ENCODE assay signal across 10 mouse cellular contexts in the genomic region with DNA sequence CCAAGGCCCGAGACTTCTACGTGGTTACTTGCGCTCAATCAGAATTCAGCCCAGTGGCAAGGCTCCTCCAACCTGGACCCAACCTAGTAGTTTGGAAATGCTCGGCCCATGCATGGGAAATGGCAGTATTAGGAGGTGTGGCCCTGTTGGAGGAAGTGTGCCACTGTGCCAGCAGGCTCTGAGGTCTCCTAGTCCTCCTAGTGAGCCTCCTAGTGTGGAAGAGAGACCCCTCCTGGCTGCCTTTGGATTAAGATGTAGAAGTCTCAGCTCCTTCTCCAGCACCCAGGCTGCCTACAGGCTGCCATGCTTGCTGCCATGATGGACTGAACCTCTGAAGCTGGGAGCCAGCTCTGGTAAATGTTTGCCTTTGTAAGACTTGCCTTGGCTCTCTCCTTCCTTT. TPM values are rescaled to one million over a fixed set of nuclear protein-coding genes. Genes with fewer than 3 reads are reported as not detected.
DNase-seq lines count a peak whose midpoint lies in the region; ATAC-seq and TF ChIP-seq lines count a peak whose summit lies in the region.
"Had no signal": no experiment of that assay in that cellular context is flagged by ENCODE, and none has a peak within 500 bp of the region (broad histone marks: within the 10 kb centered on the region; RNA-seq: fewer than 3 reads in every experiment).

No protein-coding gene starts in this region.

- H3K4me2 ChIP-seq in embryonic facial prominence, embryonic 13.5 days = no peak overlapping the region
- no peak overlapping the region for H3K4me2 ChIP-seq in lung, embryonic 14.5 days
- peak overlapping the region; percentile 15; the same call in 1 of the 2 replicates for H3K4me2 ChIP-seq in hindbrain, embryonic 12.5 days (replicated peaks)
- peak overlapping the region; percentile 5; the same call in 1 of the 2 replicates for H3K4me2 ChIP-seq in midbrain, postnatal 0 days (ENCODE audit: low read depth, low read length, poor library complexity, severe bottlenecking)
- H3K4me2 ChIP-seq: heart, embryonic 15.5 days had no signal

- peaks cover 9% of the 10 kb centered on the region for H3K36me3 ChIP-seq in embryonic facial prominence, embryonic 13.5 days
- H3K36me3 ChIP-seq in embryonic facial prominence, embryonic 10.5 days (replicated peaks) = peaks cover 13% of the 10 kb centered on the region
- peaks cover 1% of the 10 kb centered on the region; the same call in 1 of the 2 replicates for H3K36me3 ChIP-seq in lung, embryonic 14.5 days (ENCODE audit: insufficient read depth)
- 0 out of 2 replicates have a peak, but pooled peaks cover 4% of the 10 kb centered on the region for H3K36me3 ChIP-seq in hindbrain, embryonic 12.5 days
- H3K36me3 ChIP-seq in midbrain, postnatal 0 days (ENCODE audit: insufficient read depth, low read length) = no peaks in the 10 kb centered on the region
- H3K36me3 ChIP-seq: heart, embryonic 15.5 days had no signal

- TF ChIP-seq CTCF in lung, embryonic 14.5 days (IDR thresholded peaks at IDR 0.05; ENCODE audit: low read depth) = peak; percentile 21
- peak; percentile 56 for TF ChIP-seq CTCF in midbrain, postnatal 0 days (IDR thresholded peaks at IDR 0.05)

- H3K4me3 ChIP-seq in embryonic facial prominence, embryonic 13.5 days = no peak overlapping the region
- no peak overlapping the region for H3K4me3 ChIP-seq in embryonic facial prominence, embryonic 10.5 days
- no peak overlapping the region for H3K4me3 ChIP-seq in lung, embryonic 14.5 days (ENCODE audit: low read depth, low read length)
- no peak overlapping the region for H3K4me3 ChIP-seq in hindbrain, embryonic 12.5 days
- no peak overlapping the region for H3K4me3 ChIP-seq in midbrain, postnatal 0 days (ENCODE audit: low read depth, low read length)
- H3K4me3 ChIP-seq: heart, embryonic 15.5 days had no signal

- H3K9me3 ChIP-seq in embryonic facial prominence, embryonic 13.5 days = no peaks in the 10 kb centered on the region
- H3K9me3 ChIP-seq in embryonic facial prominence, embryonic 10.5 days = no peaks in the 10 kb centered on the region
- H3K9me3 ChIP-seq in lung, embryonic 14.5 days (ENCODE audit: low read depth, low read length) = no peaks in the 10 kb centered on the region
- no peaks in the 10 kb centered on the region for H3K9me3 ChIP-seq in hindbrain, embryonic 12.5 days (replicated peaks)
- no peaks in the 10 kb centered on the region for H3K9me3 ChIP-seq in midbrain, postnatal 0 days (ENCODE audit: low read length)
- H3K9me3 ChIP-seq: heart, embryonic 15.5 days had no signal

- peak overlapping the region; percentile 24; the same call in 1 of the 2 replicates for H3K27ac ChIP-seq in embryonic facial prominence, embryonic 13.5 days
- no peak overlapping the region for H3K27ac ChIP-seq in embryonic facial prominence, embryonic 10.5 days (replicated peaks)
- H3K27ac ChIP-seq in lung, embryonic 14.5 days (ENCODE audit: low read depth) = no peak overlapping the region
- H3K27ac ChIP-seq in hindbrain, embryonic 12.5 days = no peak overlapping the region
- no peak overlapping the region for H3K27ac ChIP-seq in midbrain, postnatal 0 days (ENCODE audit: low read depth, low read length)
- H3K27ac ChIP-seq: heart, embryonic 15.5 days had no signal

- H3K9ac ChIP-seq in embryonic facial prominence, embryonic 13.5 days = peak overlapping the region; percentile 16; the same call in 1 of the 2 replicates
- no peak overlapping the region for H3K9ac ChIP-seq in lung, embryonic 14.5 days
- H3K9ac ChIP-seq in hindbrain, embryonic 12.5 days = no peak overlapping the region
- no peak overlapping the region for H3K9ac ChIP-seq in midbrain, postnatal 0 days (replicated peaks; ENCODE audit: low read length, poor library complexity, severe bottlenecking)
- H3K9ac ChIP-seq: heart, embryonic 15.5 days had no signal

- 55% methylated on average over 4 of the region's 4 CpGs for WGBS in embryonic facial prominence, embryonic 13.5 days
- WGBS in embryonic facial prominence, embryonic 10.5 days = 75% methylated on average over 4 of the region's 4 CpGs
- WGBS in lung, embryonic 14.5 days = 81% methylated on average over 4 of the region's 4 CpGs
- WGBS in hindbrain, embryonic 12.5 days = 70% methylated on average over 4 of the region's 4 CpGs
- WGBS in midbrain, postnatal 0 days = 52% methylated on average over 4 of the region's 4 CpGs

- ATAC-seq in embryonic facial prominence, embryonic 13.5 days (ENCODE audit: insufficient number of reproducible peaks, insufficient read depth, low FRiP score, low TSS enrichment, low read depth) = no peak
- ATAC-seq in lung, embryonic 14.5 days (ENCODE audit: insufficient read depth) = no peak
- no peak for ATAC-seq in hindbrain, embryonic 12.5 days (ENCODE audit: low FRiP score)
- no peak for ATAC-seq in midbrain, postnatal 0 days (ENCODE audit: low FRiP score)

- no peak for DNase-seq in embryonic facial prominence, embryonic 10.5 days (ENCODE audit: low spot score)
- peak; percentile 65 for DNase-seq in lung, embryonic 14.5 days
- DNase-seq in lung, adult 18-20 months = no peak
- DNase-seq in midbrain, postnatal 0 days (ENCODE audit: low spot score) = peak; percentile 64
- DNase-seq in urinary bladder, postnatal 14 days (ENCODE audit: low spot score) = no peak
- no peak for DNase-seq in left cerebral cortex, adult 11 months (ENCODE audit: low spot score)
- DNase-seq: liver had no signal

- H3K27me3 ChIP-seq in embryonic facial prominence, embryonic 13.5 days = 0 out of 2 replicates have a peak, but pooled peaks cover 9% of the 10 kb centered on the region
- H3K27me3 ChIP-seq in embryonic facial prominence, embryonic 10.5 days (replicated peaks; ENCODE audit: low read depth, poor library complexity, severe bottlenecking) = peaks cover 21% of the 10 kb centered on the region
- H3K27me3 ChIP-seq in lung, embryonic 14.5 days (ENCODE audit: insufficient read depth, low read length) = no peaks in the 10 kb centered on the region
- peaks cover 10% of the 10 kb centered on the region; the same call in 1 of the 2 replicates for H3K27me3 ChIP-seq in hindbrain, embryonic 12.5 days
- no peaks in the 10 kb centered on the region for H3K27me3 ChIP-seq in midbrain, postnatal 0 days (ENCODE audit: insufficient read depth, low read length)

- H3K4me1 ChIP-seq in embryonic facial prominence, embryonic 13.5 days = peaks cover 40% of the 10 kb centered on the region
- H3K4me1 ChIP-seq in embryonic facial prominence, embryonic 10.5 days = peaks cover 59% of the 10 kb centered on the region
- peaks cover 14% of the 10 kb centered on the region for H3K4me1 ChIP-seq in lung, embryonic 14.5 days (ENCODE audit: insufficient read depth)
- H3K4me1 ChIP-seq in hindbrain, embryonic 12.5 days = peaks cover 38% of the 10 kb centered on the region
- H3K4me1 ChIP-seq in midbrain, postnatal 0 days (ENCODE audit: insufficient read depth, low read length) = peaks cover 31% of the 10 kb centered on the region

RNA-seq across cellular contexts. Expression of gene Zbtb48, which starts 2.5 kb away (rescaled TPM):
- 17.5 and 22.9 TPM in 2 replicates for polyA plus RNA-seq in embryonic facial prominence, embryonic 13.5 days (2015; fragmentation: Nextera tagmentation; extraction: Ambion mirVana)
- polyA plus RNA-seq in embryonic facial prominence, embryonic 10.5 days (2016; fragmentation: Nextera tagmentation; extraction: Ambion mirVana) = 25.0 and 26.4 TPM in 2 replicates
- polyA plus RNA-seq in lung, embryonic 14.5 days (2014; fragmentation: Nextera tagmentation; extraction: Ambion mirVana) = 22.7 and 26.8 TPM in 2 replicates
- polyA plus RNA-seq in hindbrain, embryonic 12.5 days (2016; fragmentation: Nextera tagmentation; extraction: Ambion mirVana) = 20.4 and 25.2 TPM in 2 replicates
- 7.8 and 8.9 TPM in 2 replicates for total RNA-seq in midbrain, postnatal 0 days (2014; rRNA removed)
- 17.0 and 20.6 TPM in 2 replicates for polyA plus RNA-seq in midbrain, postnatal 0 days (2015; fragmentation: Nextera tagmentation; extraction: Ambion mirVana)

RNA-seq across cellular contexts. Expression of gene Tas1r1, which starts 8.4 kb away (rescaled TPM):
- polyA plus RNA-seq in embryonic facial prominence, embryonic 13.5 days (2015; fragmentation: Nextera tagmentation; extraction: Ambion mirVana) = 0.55 and 0.59 TPM in 2 replicates
- 0.50 and 0.68 TPM in 2 replicates for polyA plus RNA-seq in embryonic facial prominence, embryonic 10.5 days (2016; fragmentation: Nextera tagmentation; extraction: Ambion mirVana)
- polyA plus RNA-seq in lung, embryonic 14.5 days (2014; fragmentation: Nextera tagmentation; extraction: Ambion mirVana) = 0.23 and 0.30 TPM in 2 replicates
- 1.0 and 1.2 TPM in 2 replicates for polyA plus RNA-seq in hindbrain, embryonic 12.5 days (2016; fragmentation: Nextera tagmentation; extraction: Ambion mirVana)
- 0.11 and 1.5 TPM in 2 replicates for total RNA-seq in midbrain, postnatal 0 days (2014; rRNA removed)
- 1.6 TPM in 2 replicates for polyA plus RNA-seq in midbrain, postnatal 0 days (2015; fragmentation: Nextera tagmentation; extraction: Ambion mirVana)

RNA-seq across cellular contexts. Expression of gene Nol9, which starts 9.1 kb away (rescaled TPM):
- polyA plus RNA-seq in embryonic facial prominence, embryonic 13.5 days (2015; fragmentation: Nextera tagmentation; extraction: Ambion mirVana) = 34.4 and 34.8 TPM in 2 replicates
- polyA plus RNA-seq in embryonic facial prominence, embryonic 10.5 days (2016; fragmentation: Nextera tagmentation; extraction: Ambion mirVana) = 43.7 and 44.2 TPM in 2 replicates
- 38.9 and 42.9 TPM in 2 replicates for polyA plus RNA-seq in lung, embryonic 14.5 days (2014; fragmentation: Nextera tagmentation; extraction: Ambion mirVana)
- 32.6 and 33.9 TPM in 2 replicates for polyA plus RNA-seq in hindbrain, embryonic 12.5 days (2016; fragmentation: Nextera tagmentation; extraction: Ambion mirVana)
- total RNA-seq in midbrain, postnatal 0 days (2014; rRNA removed) = 22.5 and 27.4 TPM in 2 replicates
- 17.5 and 19.0 TPM in 2 replicates for polyA plus RNA-seq in midbrain, postnatal 0 days (2015; fragmentation: Nextera tagmentation; extraction: Ambion mirVana)

RNA-seq across cellular contexts. Expression of gene Klhl21, which starts 21.4 kb away (rescaled TPM):
- 10.1 TPM in 2 replicates for polyA plus RNA-seq in embryonic facial prominence, embryonic 13.5 days (2015; fragmentation: Nextera tagmentation; extraction: Ambion mirVana)
- polyA plus RNA-seq in embryonic facial prominence, embryonic 10.5 days (2016; fragmentation: Nextera tagmentation; extraction: Ambion mirVana) = 9.7 and 10.6 TPM in 2 replicates
- 10.3 and 10.6 TPM in 2 replicates for polyA plus RNA-seq in lung, embryonic 14.5 days (2014; fragmentation: Nextera tagmentation; extraction: Ambion mirVana)
- polyA plus RNA-seq in hindbrain, embryonic 12.5 days (2016; fragmentation: Nextera tagmentation; extraction: Ambion mirVana) = 8.0 and 8.2 TPM in 2 replicates
- 9.0 and 13.2 TPM in 2 replicates for total RNA-seq in midbrain, postnatal 0 days (2014; rRNA removed)
- polyA plus RNA-seq in midbrain, postnatal 0 days (2015; fragmentation: Nextera tagmentation; extraction: Ambion mirVana) = 3.5 and 4.1 TPM in 2 replicates

RNA-seq across cellular contexts. Expression of gene Phf13, which starts 33.9 kb away (rescaled TPM):
- polyA plus RNA-seq in embryonic facial prominence, embryonic 13.5 days (2015; fragmentation: Nextera tagmentation; extraction: Ambion mirVana) = 38.0 and 38.1 TPM in 2 replicates
- 29.0 and 32.1 TPM in 2 replicates for polyA plus RNA-seq in embryonic facial prominence, embryonic 10.5 days (2016; fragmentation: Nextera tagmentation; extraction: Ambion mirVana)
- polyA plus RNA-seq in lung, embryonic 14.5 days (2014; fragmentation: Nextera tagmentation; extraction: Ambion mirVana) = 28.4 and 32.3 TPM in 2 replicates
- 29.2 and 29.7 TPM in 2 replicates for polyA plus RNA-seq in hindbrain, embryonic 12.5 days (2016; fragmentation: Nextera tagmentation; extraction: Ambion mirVana)
- total RNA-seq in midbrain, postnatal 0 days (2014; rRNA removed) = 17.2 and 18.3 TPM in 2 replicates
- polyA plus RNA-seq in midbrain, postnatal 0 days (2015; fragmentation: Nextera tagmentation; extraction: Ambion mirVana) = 16.6 and 17.1 TPM in 2 replicates

Comparison
In these comparisons a context has a peak if more than half of its experiments do, and no peak if none do; other contexts are left out.
1. DNase-seq: peak in lung, embryonic 14.5 days (single experiment) and midbrain, postnatal 0 days (single experiment); none in embryonic facial prominence, embryonic 10.5 days (single experiment), lung, adult 18-20 months (0 of 2), urinary bladder, postnatal 14 days (single experiment) and left cerebral cortex, adult 11 months (single experiment).
2. H3K4me2 ChIP-seq: peak in hindbrain, embryonic 12.5 days (single experiment) and midbrain, postnatal 0 days (single experiment); none in embryonic facial prominence, embryonic 13.5 days (single experiment) and lung, embryonic 14.5 days (single experiment).